Mouse (Mus musculus): ENCODE data around the gene Ak7. TPM values are rescaled to one million over a fixed set of nuclear protein-coding genes. Genes with fewer than 3 reads are reported as not detected.

Ak7 gene
- 0.12 and 0.25 TPM in 2 replicates for total RNA-seq (2017)

DNA sequence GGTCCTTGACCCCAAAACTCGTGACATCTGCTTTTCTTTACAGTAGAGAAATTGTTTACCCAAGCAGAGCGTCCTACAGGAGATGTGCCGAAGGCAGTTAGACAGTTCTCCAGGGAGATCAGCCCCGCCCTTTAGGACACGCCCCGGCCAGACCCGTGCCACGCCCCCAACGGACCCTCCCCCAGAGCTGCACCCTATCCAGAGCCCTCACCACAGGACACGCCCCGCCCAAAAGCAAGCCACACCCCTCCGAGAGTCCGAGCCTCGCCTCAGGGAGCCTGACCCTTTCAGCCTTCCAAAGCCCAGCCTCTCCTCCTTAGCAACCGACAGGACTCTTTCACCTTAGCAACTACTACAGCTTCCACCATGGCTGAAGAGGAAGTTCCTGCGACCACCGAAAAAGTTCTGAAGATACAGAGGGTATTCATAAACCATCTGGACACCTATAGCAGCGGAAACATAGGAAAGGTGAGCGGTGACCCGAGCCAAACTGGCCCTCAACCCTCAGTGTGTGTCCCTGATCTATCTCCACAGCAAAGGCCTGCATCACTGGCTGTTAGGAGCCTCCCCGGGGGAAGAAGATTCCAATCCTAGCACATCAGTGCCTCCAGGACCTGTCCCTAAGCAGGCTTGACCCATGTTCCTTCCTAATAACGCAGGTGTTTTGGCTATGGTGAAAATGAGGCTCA is at the start of gene Ak7:
TSS of gene Ak7 (plus strand) at position 178 of the 689 bp plus-strand sequence.
- no peak for ATAC-seq (ENCODE audit: extremely low read depth, insufficient number of reproducible peaks, low FRiP score, poor library complexity, severe bottlenecking)

DNA sequence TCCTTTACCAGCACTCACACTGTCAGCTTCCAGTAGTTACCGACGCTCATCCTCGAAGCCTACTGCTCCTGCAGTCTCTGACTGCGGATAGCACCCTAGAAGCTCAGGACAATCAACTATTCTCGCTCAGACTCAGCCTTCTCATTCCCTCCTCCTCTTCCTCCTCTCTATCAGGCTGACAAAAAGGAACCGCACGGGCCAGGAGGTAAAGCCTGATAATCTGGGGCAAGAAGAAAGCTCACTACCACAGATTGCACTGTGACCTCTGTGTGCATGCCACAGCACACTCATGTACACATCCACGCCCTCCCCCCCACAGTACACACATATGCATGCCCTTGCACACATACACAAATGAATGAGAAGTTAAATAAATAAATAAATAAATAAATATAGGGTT is 29.5 kb upstream of the Ak7 start:
- ATAC-seq (ENCODE audit: extremely low read depth, insufficient number of reproducible peaks, low FRiP score, poor library complexity, severe bottlenecking): no peak

DNA sequence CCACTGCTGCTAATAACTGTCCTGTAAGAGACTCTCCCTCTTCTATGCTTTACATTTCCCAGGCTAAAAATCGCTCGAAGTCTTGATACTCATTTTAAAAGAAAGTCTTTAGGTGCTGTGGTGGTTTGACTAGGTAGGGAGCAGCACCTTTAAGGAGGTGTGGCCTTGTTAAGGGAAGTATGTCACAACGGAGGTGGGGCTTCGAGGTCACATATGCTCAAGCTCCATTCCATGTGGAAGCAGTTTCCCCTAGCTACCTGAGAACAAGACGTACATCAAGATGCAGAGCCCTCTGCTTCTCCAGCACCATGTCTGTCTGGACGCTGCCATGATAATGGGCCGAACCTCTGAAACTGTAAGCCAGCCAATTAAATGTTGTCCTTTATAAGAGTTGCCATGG is 27.6 kb upstream of the Ak7 start:
- ATAC-seq (ENCODE audit: extremely low read depth, insufficient number of reproducible peaks, low FRiP score, poor library complexity, severe bottlenecking): no peak

DNA sequence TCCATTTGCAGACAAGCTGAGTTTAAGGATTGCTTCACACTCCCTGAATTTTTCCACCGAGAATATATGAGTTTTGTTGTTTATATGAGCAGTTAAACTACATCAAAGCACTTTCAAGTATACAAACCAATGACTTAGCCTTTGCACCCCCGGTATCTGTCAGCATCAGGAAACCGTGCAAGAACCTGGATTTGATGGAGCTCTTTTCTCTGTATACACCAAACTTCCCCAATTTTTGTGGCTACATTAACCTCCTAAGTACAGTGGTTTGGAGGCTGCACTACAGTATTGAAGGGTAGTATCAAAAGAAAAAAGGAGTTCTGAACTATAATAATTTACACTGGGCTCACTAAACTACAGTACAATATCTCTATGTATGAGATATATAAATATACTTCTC is 27.0 kb upstream of the Ak7 start:
- ATAC-seq (ENCODE audit: extremely low read depth, insufficient number of reproducible peaks, low FRiP score, poor library complexity, severe bottlenecking): no peak

DNA sequence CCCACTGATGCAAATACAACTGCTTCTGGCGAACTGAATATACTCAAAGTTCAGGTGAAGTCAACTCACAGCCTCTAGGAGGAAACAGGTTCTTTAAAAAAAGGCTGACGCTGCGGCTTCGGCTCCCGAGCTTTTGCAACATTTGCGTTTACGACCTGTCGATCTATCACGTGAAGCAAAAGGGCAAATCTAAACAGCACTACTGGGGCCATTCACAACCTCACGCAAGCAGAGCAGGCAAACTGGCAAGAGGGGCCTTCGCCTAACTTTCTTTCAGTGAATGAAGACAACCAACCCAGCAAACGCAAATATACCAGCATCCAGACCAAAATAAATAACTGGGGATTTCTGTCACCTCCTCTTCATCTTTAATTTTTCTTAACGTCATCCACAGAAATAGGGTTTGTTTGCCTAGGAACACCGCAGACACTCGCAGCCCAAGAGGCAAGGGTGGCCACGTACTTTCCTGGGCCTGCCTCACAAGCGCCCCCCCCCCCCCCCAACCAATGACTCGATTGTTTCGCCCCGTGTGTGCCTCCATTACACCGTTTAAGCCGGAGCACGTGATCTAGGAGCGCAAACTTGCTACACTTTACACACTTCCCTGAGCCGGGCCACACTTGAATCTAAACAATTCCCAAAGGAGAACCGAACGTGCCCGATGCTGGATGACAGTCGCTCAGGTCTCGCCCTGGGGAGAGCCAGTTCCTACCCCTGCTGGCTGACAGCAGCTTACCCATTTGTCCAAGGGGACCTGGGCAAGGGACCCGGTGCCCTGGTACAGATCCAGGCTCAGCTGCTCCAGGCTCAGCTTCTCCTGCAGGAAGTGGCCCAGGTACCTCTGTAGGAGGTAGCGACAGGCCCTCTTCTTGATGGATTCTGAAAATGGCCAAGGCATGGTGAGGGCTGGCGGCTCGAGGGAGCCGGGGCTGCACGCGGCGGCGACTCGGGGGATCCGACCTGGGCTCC is 21.6 kb upstream of the Ak7 start, which contains the start of gene Gskip:
TSS of gene Gskip (plus strand) at position 897 of the 969 bp plus-strand sequence.
- peak; percentile 30; the same call in 1 of the 2 replicates for ATAC-seq (ENCODE audit: extremely low read depth, insufficient number of reproducible peaks, low FRiP score, poor library complexity, severe bottlenecking)

DNA sequence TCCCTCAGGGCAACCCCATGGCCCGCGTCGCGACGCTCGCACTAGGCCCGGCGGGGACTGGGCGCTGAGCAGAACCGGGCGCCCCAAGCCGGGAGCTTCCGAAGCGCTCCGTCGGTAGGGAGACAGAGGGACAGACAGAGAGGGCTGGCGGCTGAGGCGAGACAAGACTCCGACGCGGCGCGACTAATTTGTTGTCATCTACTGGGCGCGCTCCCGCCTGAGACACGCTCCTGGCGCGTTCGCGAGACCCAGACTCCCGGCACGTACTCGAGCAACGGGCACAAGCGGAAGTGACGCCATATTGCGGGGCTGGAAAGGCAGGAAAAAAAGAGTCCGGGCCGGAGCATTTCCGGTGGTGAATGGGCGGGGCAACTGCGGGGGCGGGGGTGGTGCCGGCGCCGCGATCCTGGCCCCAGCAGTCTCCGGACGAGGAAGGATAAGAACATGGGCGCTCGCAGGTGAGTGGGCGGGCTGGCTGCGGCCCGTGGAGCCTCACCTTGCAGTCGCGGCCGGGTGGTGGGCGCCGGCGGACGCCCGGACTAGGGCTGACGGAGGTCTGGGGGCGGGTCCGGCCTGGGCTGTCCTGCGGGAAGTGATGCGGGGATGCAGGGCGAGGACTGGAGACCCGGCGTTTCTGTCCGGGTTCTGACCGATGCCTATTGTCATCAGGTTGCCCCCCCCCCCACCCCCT is 20.6 kb upstream of the Ak7 start, which contains the start of gene Atg2b:
TSS of gene Atg2b (minus strand) at position 211 of the 691 bp plus-strand sequence.
- ATAC-seq (ENCODE audit: extremely low read depth, insufficient number of reproducible peaks, low FRiP score, poor library complexity, severe bottlenecking): peak; percentile 92

DNA sequence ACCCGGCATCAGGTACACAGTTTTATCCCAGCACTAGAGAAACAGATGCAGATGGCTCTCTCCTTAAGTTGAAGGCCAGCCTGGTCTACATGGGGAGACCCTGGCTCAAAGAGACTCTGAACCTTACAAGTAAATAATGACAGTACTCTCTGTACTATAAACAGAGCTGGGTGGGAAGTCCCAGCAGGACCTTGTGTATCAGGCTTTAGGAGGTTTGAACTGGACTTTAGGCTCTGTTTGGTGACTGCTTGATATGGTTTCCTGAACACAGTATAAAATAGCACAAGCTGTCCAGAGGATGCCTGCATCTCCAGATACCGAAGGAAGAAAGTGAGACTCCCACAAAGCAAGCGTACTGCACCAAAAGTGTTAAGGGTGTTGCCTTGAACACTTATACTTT is 19.0 kb upstream of the Ak7 start:
- ATAC-seq (ENCODE audit: extremely low read depth, insufficient number of reproducible peaks, low FRiP score, poor library complexity, severe bottlenecking): no peak

DNA sequence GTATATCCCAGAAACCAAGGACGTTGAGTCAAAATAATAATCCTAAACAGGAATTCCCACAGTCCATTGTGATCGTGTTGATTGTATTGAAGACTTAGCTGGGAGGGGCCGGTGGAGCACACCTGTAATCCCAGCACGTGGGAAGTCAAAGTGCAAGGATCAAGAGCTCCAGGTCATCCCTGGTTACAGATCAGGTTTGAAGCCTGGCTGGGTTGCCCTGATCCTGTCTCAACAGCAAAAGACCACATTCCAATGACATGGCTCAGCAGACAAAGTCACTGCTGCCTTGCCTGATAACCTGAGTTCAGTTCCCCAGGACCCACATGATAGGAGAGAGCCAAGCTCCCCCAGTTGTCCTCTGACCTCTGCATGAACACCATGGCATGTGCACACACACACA is 18.4 kb upstream of the Ak7 start:
- ATAC-seq (ENCODE audit: extremely low read depth, insufficient number of reproducible peaks, low FRiP score, poor library complexity, severe bottlenecking): no peak

DNA sequence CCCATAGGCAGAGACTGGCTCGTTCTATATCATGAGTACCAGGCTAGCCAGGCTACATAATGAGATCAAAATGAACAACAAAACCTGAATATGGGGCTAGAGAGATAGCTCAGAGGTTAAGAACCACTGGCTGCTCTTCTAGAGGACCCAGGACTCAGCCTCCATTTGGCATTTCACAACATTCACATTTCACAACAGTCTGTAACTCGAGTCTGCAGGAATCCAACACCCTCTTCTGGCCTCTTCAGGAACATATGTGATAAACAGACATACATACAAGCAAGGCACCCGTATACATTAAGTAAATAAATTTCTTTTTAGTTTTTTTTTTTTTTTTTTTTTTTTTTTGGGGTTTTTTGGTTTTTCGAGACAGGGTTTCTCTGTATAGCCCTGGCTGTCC is 17.2 kb upstream of the Ak7 start:
- ATAC-seq (ENCODE audit: extremely low read depth, insufficient number of reproducible peaks, low FRiP score, poor library complexity, severe bottlenecking): no peak

DNA sequence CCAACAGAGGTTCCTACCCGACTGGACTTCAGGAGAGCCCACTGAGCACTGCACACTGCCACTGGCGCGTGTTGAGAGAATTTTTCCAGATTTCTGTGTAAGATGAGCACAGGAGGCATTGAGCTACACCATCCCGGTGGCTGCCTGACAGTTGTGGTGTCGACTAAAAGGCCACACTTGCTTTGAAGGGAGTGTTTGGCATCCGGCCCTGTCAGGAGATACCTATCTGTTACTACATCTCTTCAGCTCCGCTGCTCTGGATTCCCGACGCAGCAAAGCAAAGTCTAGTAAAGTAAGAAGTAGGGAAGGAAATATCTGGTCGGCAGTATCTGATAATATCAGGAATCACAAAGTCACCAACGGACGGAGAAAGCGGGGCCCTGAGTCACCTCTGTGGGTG is 16.3 kb upstream of the Ak7 start:
- ATAC-seq (ENCODE audit: extremely low read depth, insufficient number of reproducible peaks, low FRiP score, poor library complexity, severe bottlenecking): no peak

DNA sequence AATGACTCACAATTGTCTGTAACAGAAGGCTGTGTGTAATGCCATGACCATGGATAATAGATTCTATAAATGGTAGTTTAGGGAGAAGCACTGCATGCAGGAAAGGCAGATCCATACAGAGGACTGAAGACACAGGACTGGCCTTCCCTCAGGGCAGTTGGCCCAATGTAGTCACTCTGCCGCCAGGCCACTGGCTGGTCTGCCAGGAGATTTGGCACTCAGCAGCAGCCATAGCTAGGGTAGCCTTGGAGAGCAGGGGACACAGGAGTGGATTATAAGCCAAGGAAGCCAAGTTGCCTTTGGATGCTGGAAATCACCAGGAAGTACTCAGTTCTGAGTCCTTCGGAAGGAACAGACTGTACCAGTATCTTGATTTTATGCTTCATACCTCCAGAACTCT is 11.8 kb upstream of the Ak7 start:
- ATAC-seq (ENCODE audit: extremely low read depth, insufficient number of reproducible peaks, low FRiP score, poor library complexity, severe bottlenecking): no peak

DNA sequence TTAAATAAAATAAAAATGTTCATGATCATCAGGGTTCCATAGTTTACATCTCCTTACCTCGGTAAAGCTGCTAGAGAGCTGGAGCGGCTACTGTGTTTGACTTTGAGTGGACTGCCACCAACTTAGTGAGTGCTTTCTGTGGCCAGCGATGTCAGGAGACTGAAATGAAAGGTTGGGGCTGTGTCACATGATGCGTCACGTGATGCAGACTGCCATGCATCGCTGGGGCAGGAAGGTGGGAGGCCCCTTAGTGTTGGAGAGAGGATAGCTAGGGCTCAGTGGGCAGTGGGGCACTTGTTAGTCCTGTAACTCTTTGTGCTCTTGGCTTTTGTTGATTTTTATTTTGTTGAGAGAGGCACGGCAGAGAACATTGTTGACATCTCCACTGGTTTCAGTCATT is 9.9 kb upstream of the Ak7 start:
- ATAC-seq (ENCODE audit: extremely low read depth, insufficient number of reproducible peaks, low FRiP score, poor library complexity, severe bottlenecking): no peak

DNA sequence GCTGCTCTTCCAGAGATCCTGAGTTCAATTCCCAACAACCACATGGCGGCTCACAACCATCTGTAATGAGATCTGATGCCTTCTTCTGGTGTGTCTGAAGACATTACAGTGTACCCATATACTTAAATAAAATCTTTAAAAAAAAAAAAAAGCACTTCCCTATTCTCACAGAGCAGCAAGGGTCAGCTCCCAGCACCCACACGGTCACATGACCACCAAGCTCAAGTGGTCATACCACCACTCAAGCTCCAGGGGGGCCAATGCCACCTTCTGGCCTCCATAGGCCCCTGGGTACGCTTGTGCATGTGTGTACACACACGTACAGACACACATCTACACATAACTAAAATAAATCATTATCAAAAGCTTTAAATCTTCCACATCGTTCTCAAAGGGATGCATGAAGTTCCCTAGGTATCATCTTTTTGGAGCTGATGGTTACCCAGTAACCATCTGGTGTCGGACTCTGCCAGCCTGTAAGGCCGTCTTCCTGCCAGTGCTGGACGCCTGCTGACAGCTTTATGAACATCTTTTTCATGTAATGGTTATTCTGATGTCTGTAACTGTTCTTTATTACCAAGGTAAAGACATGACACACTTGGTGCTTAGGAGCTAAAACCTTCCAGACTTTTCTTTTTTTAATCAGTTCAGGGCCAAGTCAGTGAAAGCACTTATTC is 8.5 kb upstream of the Ak7 start:
- ATAC-seq (ENCODE audit: extremely low read depth, insufficient number of reproducible peaks, low FRiP score, poor library complexity, severe bottlenecking): no peak

DNA sequence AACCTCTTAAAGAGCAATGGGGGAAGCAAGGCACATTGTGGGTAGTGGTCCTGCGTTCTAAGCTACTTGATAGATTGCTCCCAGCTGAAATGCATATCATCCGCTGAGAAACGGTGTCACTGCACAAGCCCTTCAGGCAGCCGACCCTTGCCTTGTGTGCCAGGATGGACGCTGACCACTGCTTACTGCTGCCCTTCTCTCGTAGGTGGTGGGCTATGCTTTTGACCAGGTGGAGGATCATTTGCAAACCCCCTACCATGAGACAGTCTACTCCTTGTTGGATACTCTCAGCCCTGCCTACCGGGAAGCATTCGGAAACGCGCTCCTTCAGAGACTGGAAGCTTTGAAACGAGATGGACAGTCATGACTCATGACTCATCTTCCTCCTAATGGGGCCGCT is 5.3 kb upstream of the Ak7 start:
- ATAC-seq (ENCODE audit: extremely low read depth, insufficient number of reproducible peaks, low FRiP score, poor library complexity, severe bottlenecking): no peak

DNA sequence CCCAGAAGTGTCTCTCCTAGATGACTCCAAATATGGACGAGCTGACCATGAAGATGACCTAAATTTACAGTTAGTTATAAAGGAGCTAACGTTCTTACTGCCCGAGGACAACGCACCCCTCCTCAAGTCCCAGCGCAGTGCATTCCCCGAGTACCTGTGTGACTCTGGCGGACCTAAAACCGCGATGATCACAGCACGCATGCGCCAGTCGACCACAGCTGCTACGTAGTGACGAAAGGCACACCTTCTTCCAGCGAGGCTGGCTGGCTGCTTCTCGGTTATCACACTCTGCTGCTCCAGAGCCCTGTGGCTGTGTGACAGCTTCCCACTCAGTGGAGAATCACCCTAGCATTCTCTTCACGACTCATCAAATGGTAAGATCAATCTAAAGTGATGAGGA is 12.8 kb downstream of the Ak7 start:
- no peak for ATAC-seq (ENCODE audit: extremely low read depth, insufficient number of reproducible peaks, low FRiP score, poor library complexity, severe bottlenecking)

DNA sequence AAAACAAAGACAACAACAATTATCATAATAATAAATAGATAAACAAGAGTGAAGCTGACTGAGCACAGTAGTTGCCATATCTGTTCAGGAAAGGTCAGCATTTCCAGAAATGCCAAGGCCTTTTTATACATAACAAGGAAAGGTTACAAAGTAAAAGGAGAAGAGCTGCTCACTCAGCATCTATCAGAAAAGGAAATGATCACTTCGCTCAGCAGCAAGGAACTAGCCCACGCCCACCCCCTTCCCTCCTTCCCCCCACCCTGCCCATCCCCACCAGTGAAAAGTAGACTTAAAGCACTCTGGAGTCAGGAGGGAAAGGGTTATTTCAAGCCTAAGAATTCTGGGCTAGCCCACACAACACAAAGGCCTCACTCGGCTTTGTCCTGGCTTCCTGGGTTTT is 14.4 kb downstream of the Ak7 start:
- no peak for ATAC-seq (ENCODE audit: extremely low read depth, insufficient number of reproducible peaks, low FRiP score, poor library complexity, severe bottlenecking)

DNA sequence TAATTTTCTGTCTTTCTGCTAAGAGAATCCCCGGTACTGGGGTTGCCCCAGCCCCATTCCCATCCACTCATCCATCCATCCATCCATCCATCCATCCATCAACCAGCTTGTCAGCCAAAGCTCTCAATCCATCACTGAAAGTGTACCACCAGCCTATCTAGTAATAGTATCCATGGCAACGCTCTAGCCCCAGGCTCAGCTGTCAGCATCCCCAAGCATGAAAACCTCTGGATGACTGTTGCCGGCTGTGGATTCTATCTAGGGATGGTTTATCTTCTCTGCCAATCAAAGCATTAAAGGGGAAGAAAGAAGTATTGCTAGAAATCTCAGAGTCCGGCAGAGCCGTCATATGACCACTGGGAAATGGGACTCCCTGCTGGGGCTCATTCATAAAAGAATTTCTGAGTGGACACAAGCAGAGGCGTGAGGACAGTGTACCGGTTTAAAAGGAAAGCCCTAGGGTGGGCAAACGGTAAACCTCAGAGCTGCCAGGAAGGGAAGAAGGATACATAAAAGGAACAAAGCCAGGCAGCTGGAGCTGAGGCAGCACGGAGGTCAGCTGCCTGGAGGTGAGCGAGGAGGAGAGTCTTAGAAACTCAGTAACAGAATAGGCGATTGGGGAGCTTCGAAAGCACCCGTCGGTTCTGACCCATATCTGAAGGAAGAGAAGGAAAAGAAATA is 15.8 kb downstream of the Ak7 start:
- ATAC-seq (ENCODE audit: extremely low read depth, insufficient number of reproducible peaks, low FRiP score, poor library complexity, severe bottlenecking): no peak

DNA sequence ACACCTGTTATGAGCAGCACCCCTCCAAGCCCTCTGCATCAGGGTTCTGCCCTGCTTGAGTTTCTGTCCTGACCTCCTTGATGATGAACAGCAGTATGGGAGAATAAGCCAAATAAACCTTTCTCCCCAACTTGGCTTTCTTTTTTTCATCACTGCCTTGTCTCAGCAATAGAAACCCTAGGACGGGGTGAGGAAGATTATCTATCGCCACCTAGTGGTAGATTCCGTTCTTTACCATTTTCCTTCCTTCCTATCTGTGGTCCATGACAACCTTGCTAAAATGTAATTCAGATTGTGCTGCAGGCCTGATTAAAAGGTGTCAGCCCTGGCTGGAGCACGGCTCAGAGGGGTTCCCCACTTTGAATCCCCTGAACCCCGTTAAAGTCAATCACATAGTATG is 16.9 kb downstream of the Ak7 start:
- ATAC-seq (ENCODE audit: extremely low read depth, insufficient number of reproducible peaks, low FRiP score, poor library complexity, severe bottlenecking): no peak

Measured in neutrophil, adult 5-6 weeks (primary cell).